Mouse (Mus musculus): Measurements from ENCODE around the gene Napb. TPM values are rescaled to one million over a fixed set of nuclear protein-coding genes. Genes with fewer than 3 reads are reported as not detected.

Napb gene
- polyA plus RNA-seq, 2 experiments: 0.14 to 0.36 TPM

- TF ChIP-seq CTCF (IDR thresholded peaks at IDR 0.05; ENCODE audit: low read depth) (no peak), EP300 (IDR thresholded peaks at IDR 0.05; ENCODE audit: low read depth) (no peak)
- no peak overlapping the region for H3K4me2 ChIP-seq (ENCODE audit: low read depth)
- H3K27me3 ChIP-seq (ENCODE audit: control insufficient read depth, insufficient read depth, low read length): no peaks in the 10 kb centered on the region
- H3K36me3 ChIP-seq (replicated peaks; ENCODE audit: control insufficient read depth, insufficient read depth, low read depth): no peaks in the 10 kb centered on the region
- DNase-seq (ENCODE audit: low read depth in 3 of 3, low spot score in 3 of 3) (no peak), ATAC-seq (ENCODE audit: insufficient read depth) (no peak)
- H3K9ac ChIP-seq (replicated peaks): no peak overlapping the region
- H3K4me3 ChIP-seq (ENCODE audit: insufficient read depth in 1 of 2, low read depth in 2 of 2, low read length in 2 of 2): no peak overlapping the region
- H3K27ac ChIP-seq: no peak overlapping the region
- H3K4me1 ChIP-seq (replicated peaks; ENCODE audit: control insufficient read depth in 2 of 2, insufficient read depth in 2 of 2, low read length in 1 of 2): no peaks in the 10 kb centered on the region
- 34% methylated on average over 2 of the region's 2 CpGs for WGBS (ENCODE audit: insufficient replicate concordance)
- H3K9me3 ChIP-seq (ENCODE audit: control insufficient read depth, low read length): no peaks in the 10 kb centered on the region
Measured at GRCm38 (mm10) chr2:148719271-148719995, 12.8 kb downstream of the Napb start.

GRCm38 (mm10) chr2:148717072-148717471 lies 15.2 kb downstream of the Napb start:
- Histone ChIP-seq H3K4me2 (ENCODE audit: low read depth) (no peak overlapping the region), H3K9me3 (ENCODE audit: control insufficient read depth, low read length) (no peaks in the 10 kb centered on the region), H3K9ac (replicated peaks) (no peak overlapping the region), H3K27ac (no peak overlapping the region), H3K4me1 (replicated peaks; ENCODE audit: control insufficient read depth in 2 of 2, insufficient read depth in 2 of 2, low read length in 1 of 2) (no peaks in the 10 kb centered on the region), H3K36me3 (replicated peaks; ENCODE audit: control insufficient read depth, insufficient read depth, low read depth) (no peaks in the 10 kb centered on the region), H3K27me3 (ENCODE audit: control insufficient read depth, insufficient read depth, low read length) (no peaks in the 10 kb centered on the region), H3K4me3 (ENCODE audit: insufficient read depth in 1 of 2, low read depth in 2 of 2, low read length in 2 of 2) (no peak overlapping the region)
- no peak for DNase-seq (ENCODE audit: low read depth in 3 of 3, low spot score in 3 of 3)
- 58% methylated on average over 2 of the region's 2 CpGs for WGBS (ENCODE audit: insufficient replicate concordance)
- TF ChIP-seq EP300 (IDR thresholded peaks at IDR 0.05; ENCODE audit: low read depth): no peak
- TF ChIP-seq CTCF (IDR thresholded peaks at IDR 0.05; ENCODE audit: low read depth): no peak
- no peak for ATAC-seq (ENCODE audit: insufficient read depth)

GRCm38 (mm10) chr2:148712326-148712725 lies 19.9 kb downstream of the Napb start:
- H3K4me3 ChIP-seq (ENCODE audit: insufficient read depth in 1 of 2, low read depth in 2 of 2, low read length in 2 of 2): no peak overlapping the region
- 66% methylated on average over 3 of the region's 3 CpGs for WGBS (ENCODE audit: insufficient replicate concordance)
- no peaks in the 10 kb centered on the region for H3K4me1 ChIP-seq (replicated peaks; ENCODE audit: control insufficient read depth in 2 of 2, insufficient read depth in 2 of 2, low read length in 1 of 2)
- no peak overlapping the region for H3K27ac ChIP-seq
- H3K36me3 ChIP-seq (replicated peaks; ENCODE audit: control insufficient read depth, insufficient read depth, low read depth): no peaks in the 10 kb centered on the region
- DNase-seq (ENCODE audit: low read depth in 3 of 3, low spot score in 3 of 3): no peak
- no peak for TF ChIP-seq EP300 (IDR thresholded peaks at IDR 0.05; ENCODE audit: low read depth)
- no peak for TF ChIP-seq CTCF (IDR thresholded peaks at IDR 0.05; ENCODE audit: low read depth)
- H3K27me3 ChIP-seq (ENCODE audit: control insufficient read depth, insufficient read depth, low read length): no peaks in the 10 kb centered on the region
- no peaks in the 10 kb centered on the region for H3K9me3 ChIP-seq (ENCODE audit: control insufficient read depth, low read length)
- H3K4me2 ChIP-seq (ENCODE audit: low read depth): no peak overlapping the region
- no peak overlapping the region for H3K9ac ChIP-seq (replicated peaks)
- ATAC-seq (ENCODE audit: insufficient read depth): no peak

GRCm38 (mm10) chr2:148707202-148707530 lies 25.1 kb downstream of the Napb start:
- Histone ChIP-seq H3K36me3 (replicated peaks; ENCODE audit: control insufficient read depth, insufficient read depth, low read depth) (no peaks in the 10 kb centered on the region), H3K4me1 (replicated peaks; ENCODE audit: control insufficient read depth in 2 of 2, insufficient read depth in 2 of 2, low read length in 1 of 2) (no peaks in the 10 kb centered on the region), H3K27me3 (ENCODE audit: control insufficient read depth, insufficient read depth, low read length) (no peaks in the 10 kb centered on the region), H3K9me3 (ENCODE audit: control insufficient read depth, low read length) (no peaks in the 10 kb centered on the region), H3K4me2 (ENCODE audit: low read depth) (no peak overlapping the region), H3K9ac (replicated peaks) (no peak overlapping the region), H3K27ac (no peak overlapping the region), H3K4me3 (ENCODE audit: insufficient read depth in 1 of 2, low read depth in 2 of 2, low read length in 2 of 2) (no peak overlapping the region)
- WGBS (ENCODE audit: insufficient replicate concordance): 58% methylated on average over 6 of the region's 6 CpGs
- no peak for DNase-seq (ENCODE audit: low read depth in 3 of 3, low spot score in 3 of 3)
- ATAC-seq (ENCODE audit: insufficient read depth): no peak
- no peak for TF ChIP-seq EP300 (IDR thresholded peaks at IDR 0.05; ENCODE audit: low read depth)
- TF ChIP-seq CTCF (IDR thresholded peaks at IDR 0.05; ENCODE audit: low read depth): no peak

- H3K27me3 ChIP-seq (ENCODE audit: control insufficient read depth, insufficient read depth, low read length): no peaks in the 10 kb centered on the region
- H3K4me3 ChIP-seq (ENCODE audit: insufficient read depth in 1 of 2, low read depth in 2 of 2, low read length in 2 of 2): no peak overlapping the region
- no peak overlapping the region for H3K27ac ChIP-seq
- no peak overlapping the region for H3K4me2 ChIP-seq (ENCODE audit: low read depth)
- no peaks in the 10 kb centered on the region for H3K9me3 ChIP-seq (ENCODE audit: control insufficient read depth, low read length)
- no peak overlapping the region for H3K9ac ChIP-seq (replicated peaks)
- TF ChIP-seq EP300 (IDR thresholded peaks at IDR 0.05; ENCODE audit: low read depth) (no peak), CTCF (IDR thresholded peaks at IDR 0.05; ENCODE audit: low read depth) (peak; percentile 52)
- H3K4me1 ChIP-seq (replicated peaks; ENCODE audit: control insufficient read depth in 2 of 2, insufficient read depth in 2 of 2, low read length in 1 of 2): no peaks in the 10 kb centered on the region
- 72% methylated on average over 15 of the region's 15 CpGs for WGBS (ENCODE audit: insufficient replicate concordance)
- peak in 1 of 3 experiments; percentile 16 for DNase-seq (ENCODE audit: low read depth in 3 of 3, low spot score in 3 of 3)
- no peaks in the 10 kb centered on the region for H3K36me3 ChIP-seq (replicated peaks; ENCODE audit: control insufficient read depth, insufficient read depth, low read depth)
- ATAC-seq (ENCODE audit: insufficient read depth): no peak
Measured at GRCm38 (mm10) chr2:148706409-148707201, 25.7 kb downstream of the Napb start.

Measured in liver, embryonic 14.5 days (tissue).